Mouse (Mus musculus) granulocyte monocyte progenitor cell, adult 5-6 weeks (primary cell): ENCODE measurements at regions not wholly inside any gene's neighbourhood (a gene's known extent, or its start where the extent isn't known, plus 50 kb on each side); places are given as distances from the start of the nearest gene placed in this dataset.

Experiments used
- ATAC-seq: replicated peaks from 2 replicates; pipeline ENCODE4 v1.8.0; 2016; ENCODE audit warnings: mild to moderate bottlenecking, moderate TSS enrichment, inconsistent platforms; ENCODE audit not compliant: poor library complexity, severe bottlenecking

- ATAC-seq: no peak
These were observed 412.0 kb upstream of the Pitx2 start for GRCm38 (mm10) chr3:128787686-128788085.

GRCm38 (mm10) chr3:128795931-128796330 lies 403.7 kb upstream of the Pitx2 start:
- ATAC-seq: no peak

- no peak for ATAC-seq
These were observed 401.8 kb upstream of the Pitx2 start for GRCm38 (mm10) chr3:128797829-128798228.

GRCm38 (mm10) chr3:128829371-128830160 lies 370.1 kb upstream of the Pitx2 start:
- ATAC-seq: no peak

GRCm38 (mm10) chr3:128850327-128850977 lies 349.2 kb upstream of the Pitx2 start:
- ATAC-seq: no peak

GRCm38 (mm10) chr3:128856515-128856914 lies 343.2 kb upstream of the Pitx2 start:
- ATAC-seq: no peak

GRCm38 (mm10) chr3:128881685-128882444 lies 317.8 kb upstream of the Pitx2 start:
- no peak for ATAC-seq

GRCm38 (mm10) chr3:128883636-128884195 lies 316.0 kb upstream of the Pitx2 start:
- no peak; the same call in 1 of the 2 replicates for ATAC-seq

- ATAC-seq: no peak
These were observed 313.0 kb upstream of the Pitx2 start for GRCm38 (mm10) chr3:128886678-128887077.

- ATAC-seq: no peak
These were observed 308.6 kb upstream of the Pitx2 start for GRCm38 (mm10) chr3:128891078-128891477.

GRCm38 (mm10) chr3:128896628-128897027 lies 303.1 kb upstream of the Pitx2 start:
- no peak for ATAC-seq

GRCm38 (mm10) chr3:128911122-128911521 lies 288.6 kb upstream of the Pitx2 start:
- no peak for ATAC-seq

GRCm38 (mm10) chr3:128921428-128921827 lies 278.2 kb upstream of the Pitx2 start:
- ATAC-seq: no peak

- ATAC-seq: no peak
These were observed 277.5 kb upstream of the Pitx2 start for GRCm38 (mm10) chr3:128922150-128922549.

- no peak for ATAC-seq
These were observed 261.1 kb upstream of the Pitx2 start for GRCm38 (mm10) chr3:128938536-128938935.

- ATAC-seq: no peak
These were observed 258.5 kb upstream of the Pitx2 start for GRCm38 (mm10) chr3:128941156-128941555.

GRCm38 (mm10) chr3:128944631-128945030 lies 255.0 kb upstream of the Pitx2 start:
- ATAC-seq: no peak

GRCm38 (mm10) chr3:128954886-128955285 lies 244.8 kb upstream of the Pitx2 start:
- peak; percentile 55; the same call in 1 of the 2 replicates for ATAC-seq

- no peak for ATAC-seq
These were observed 222.9 kb upstream of the Pitx2 start for GRCm38 (mm10) chr3:128976752-128977151.

GRCm38 (mm10) chr3:128990183-128990912 lies 209.3 kb upstream of the Pitx2 start:
- ATAC-seq: no peak
